Mouse (Mus musculus) heart, embryonic 11.5 days (tissue): ENCODE measurements at regions not wholly inside any gene's neighbourhood (a gene's known extent, or its start where the extent isn't known, plus 50 kb on each side); places are given as distances from the start of the nearest gene placed in this dataset.

ENCODE experiments used
- ATAC-seq: fragments of 200-750 bp; cut with Nextera tagmentation; replicated peaks from 2 replicates; pipeline ENCODE4 v1.8.0; 2017; ENCODE audit warnings: moderate library complexity; ENCODE audit not compliant: insufficient number of reproducible peaks, low FRiP score, low TSS enrichment
- H3K27ac ChIP-seq: fragments of 300-500 bp; sonication (generic); 2 replicates; pipeline ENCODE4 v1.5.1; 2014; ENCODE audit warnings: mild to moderate bottlenecking, low read depth, low read length
- H3K27me3 ChIP-seq: fragments of 300-500 bp; sonication (generic); 2 replicates; pipeline ENCODE4 v1.6.1; 2014; ENCODE audit warnings: mild to moderate bottlenecking, low read length, mixed read lengths; ENCODE audit not compliant: control insufficient read depth, insufficient read depth
- H3K36me3 ChIP-seq: fragments of 300-500 bp; sonication (generic); 2 replicates; pipeline ENCODE4 v1.6.1; 2014; ENCODE audit warnings: mild to moderate bottlenecking, low read length, moderate library complexity, mixed read lengths; ENCODE audit not compliant: control insufficient read depth, insufficient read depth
- H3K4me1 ChIP-seq: fragments of 300-500 bp; sonication (generic); 2 replicates; pipeline ENCODE4 v1.6.1; 2014; ENCODE audit warnings: low read length; ENCODE audit not compliant: control insufficient read depth, insufficient read depth
- H3K4me2 ChIP-seq: fragments of 300-500 bp; sonication (generic); 2 replicates; pipeline ENCODE4 v1.6.1; 2014; ENCODE audit warnings: mild to moderate bottlenecking, moderate library complexity
- H3K4me3 ChIP-seq: fragments of 300-500 bp; sonication (generic); 2 replicates; pipeline ENCODE4 v1.5.1; 2014; ENCODE audit warnings: low read depth, low read length
- H3K9ac ChIP-seq: fragments of 300-500 bp; sonication (generic); 2 replicates; pipeline ENCODE4 v1.6.1; 2014; ENCODE audit warnings: mild to moderate bottlenecking, low read depth, low read length, moderate library complexity
- H3K9me3 ChIP-seq: fragments of 300-500 bp; sonication (generic); replicated peaks from 2 replicates; pipeline ENCODE4 v1.6.1; 2016; ENCODE audit warnings: low read length; ENCODE audit not compliant: control insufficient read depth
- WGBS: fragments of 180-500 bp; shearing (Covaris S2); extraction: QIAGEN DNeasy Blood & Tissue Kit; methylation state at CpG from one replicate; pipeline ENCODE4 v1.1.7; 2014; ENCODE audit not compliant: insufficient replicate concordance; 5-methylcytosine and 5-hydroxymethylcytosine counted together

GRCm38 (mm10) chr11:65638211-65638610 lies 149.9 kb downstream of the Map2k4 start:
- peaks cover 14% of the 10 kb centered on the region for H3K4me1 ChIP-seq
- no peak overlapping the region for H3K4me3 ChIP-seq
- no peak overlapping the region for H3K9ac ChIP-seq
- H3K27ac ChIP-seq, result no peak overlapping the region
- no peaks in the 10 kb centered on the region for H3K9me3 ChIP-seq
- WGBS, result 83% methylated on average over 2 of the region's 2 CpGs
- H3K36me3 ChIP-seq, result no peaks in the 10 kb centered on the region
- no peak overlapping the region for H3K4me2 ChIP-seq
- H3K27me3 ChIP-seq, result no peaks in the 10 kb centered on the region
- ATAC-seq, result no peak

- Histone ChIP-seq H3K27me3 (no peaks in the 10 kb centered on the region), H3K4me1 (peaks cover 14% of the 10 kb centered on the region), H3K9me3 (no peaks in the 10 kb centered on the region), H3K27ac (no peak overlapping the region), H3K4me3 (no peak overlapping the region), H3K36me3 (no peaks in the 10 kb centered on the region), H3K4me2 (no peak overlapping the region), H3K9ac (no peak overlapping the region)
- ATAC-seq, result no peak
- 71% methylated on average over 3 of the region's 3 CpGs for WGBS
Observed at GRCm38 (mm10) chr11:65637206-65637605, 150.9 kb downstream of the Map2k4 start.

DNA sequence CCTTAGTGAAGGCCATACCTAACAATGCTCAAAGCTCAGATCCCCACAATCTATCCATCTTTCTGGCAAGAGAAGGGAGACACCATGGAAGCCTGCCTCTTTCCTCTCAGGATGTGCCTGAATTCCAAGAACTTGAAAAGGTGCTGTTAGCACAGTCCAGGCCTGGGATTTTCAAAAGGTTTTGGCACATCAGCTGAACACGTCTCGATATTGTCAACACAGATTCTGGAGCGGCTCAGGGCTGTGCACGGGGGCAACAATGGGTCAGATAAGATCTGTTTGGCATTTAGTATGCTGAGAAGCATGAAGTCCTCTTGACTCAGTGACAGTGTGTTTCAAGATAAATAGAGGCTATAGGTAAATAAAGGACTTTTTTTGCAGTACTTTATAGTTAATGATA lies 152.8 kb downstream of the Map2k4 start:
- Histone ChIP-seq H3K9me3 (no peaks in the 10 kb centered on the region), H3K27ac (peak overlapping the region; percentile 50; the same call in 1 of the 2 replicates), H3K36me3 (no peaks in the 10 kb centered on the region), H3K4me3 (no peak overlapping the region), H3K27me3 (no peaks in the 10 kb centered on the region), H3K4me1 (peaks cover 11% of the 10 kb centered on the region), H3K9ac (no peak overlapping the region), H3K4me2 (no peak overlapping the region)
- 17% methylated on average over 4 of the region's 4 CpGs for WGBS
- ATAC-seq, result no peak

DNA sequence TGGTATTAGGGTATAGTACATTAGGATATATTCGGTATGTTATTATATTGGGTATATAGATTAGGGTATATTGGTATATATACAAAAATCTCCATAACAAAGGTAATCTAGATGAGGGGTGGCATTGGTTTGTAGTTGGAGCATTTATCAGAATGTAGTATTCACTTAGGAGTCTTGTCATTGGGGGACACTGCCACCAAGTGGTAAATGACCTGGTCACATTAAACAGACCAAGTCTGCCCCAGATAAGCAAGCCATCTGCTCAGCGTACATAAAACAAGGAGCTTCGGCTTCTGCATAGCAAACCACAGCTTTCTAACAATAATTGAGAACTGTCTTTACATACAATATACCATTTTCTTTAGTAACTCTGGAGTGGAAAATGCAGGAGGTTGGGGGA lies 156.9 kb downstream of the Map2k4 start:
- no peaks in the 10 kb centered on the region for H3K27me3 ChIP-seq
- H3K9me3 ChIP-seq, result no peaks in the 10 kb centered on the region
- no peak overlapping the region for H3K4me2 ChIP-seq
- H3K36me3 ChIP-seq, result no peaks in the 10 kb centered on the region
- H3K27ac ChIP-seq, result no peak overlapping the region
- no peak overlapping the region for H3K4me3 ChIP-seq
- 44% methylated on average over 3 of the region's 3 CpGs for WGBS
- H3K9ac ChIP-seq, result no peak overlapping the region
- H3K4me1 ChIP-seq, result peaks cover 9% of the 10 kb centered on the region
- ATAC-seq, result no peak

- Histone ChIP-seq H3K9ac (no peak overlapping the region), H3K27me3 (no peaks in the 10 kb centered on the region), H3K27ac (no peak overlapping the region), H3K4me3 (no peak overlapping the region), H3K9me3 (no peaks in the 10 kb centered on the region), H3K4me1 (peaks cover 5% of the 10 kb centered on the region), H3K4me2 (no peak overlapping the region), H3K36me3 (no peaks in the 10 kb centered on the region)
- 90% methylated on average over 1 of the region's 1 CpGs for WGBS
- ATAC-seq, result no peak
Observed at GRCm38 (mm10) chr11:65630436-65630835, 157.7 kb downstream of the Map2k4 start.

DNA sequence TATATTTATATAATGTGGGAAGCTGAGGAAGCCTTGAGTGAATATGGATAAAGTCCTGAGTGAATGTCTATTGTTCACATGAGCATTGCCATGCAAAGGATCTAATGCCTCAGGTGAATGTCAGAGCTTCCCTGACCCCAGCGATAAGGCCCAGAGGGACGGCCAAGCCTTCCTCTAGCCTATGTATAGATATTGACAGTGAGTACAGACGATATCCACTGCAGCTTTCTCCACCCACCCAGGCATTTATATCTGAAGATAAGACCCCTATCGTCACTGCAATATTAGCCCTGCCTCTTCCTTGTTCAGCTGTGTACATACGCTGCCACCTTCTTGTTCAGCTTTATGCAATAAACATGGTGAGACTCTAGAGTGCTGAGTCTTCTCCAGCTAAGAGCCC lies 158.8 kb downstream of the Map2k4 start:
- 69% methylated on average over 5 of the region's 5 CpGs for WGBS
- H3K36me3 ChIP-seq, result no peaks in the 10 kb centered on the region
- no peaks in the 10 kb centered on the region for H3K4me1 ChIP-seq
- no peak overlapping the region for H3K9ac ChIP-seq
- no peak overlapping the region for H3K4me3 ChIP-seq
- no peak for ATAC-seq
- H3K27ac ChIP-seq, result no peak overlapping the region
- no peaks in the 10 kb centered on the region for H3K27me3 ChIP-seq
- H3K4me2 ChIP-seq, result no peak overlapping the region
- H3K9me3 ChIP-seq, result no peaks in the 10 kb centered on the region

GRCm38 (mm10) chr11:65618976-65619375 lies 169.1 kb downstream of the Map2k4 start:
- no peak overlapping the region for H3K9ac ChIP-seq
- no peak overlapping the region for H3K4me3 ChIP-seq
- no peak for ATAC-seq
- H3K9me3 ChIP-seq, result no peaks in the 10 kb centered on the region
- H3K36me3 ChIP-seq, result no peaks in the 10 kb centered on the region
- no peak overlapping the region for H3K27ac ChIP-seq
- 84% methylated on average over 4 of the region's 4 CpGs for WGBS
- no peaks in the 10 kb centered on the region for H3K27me3 ChIP-seq
- no peaks in the 10 kb centered on the region for H3K4me1 ChIP-seq
- H3K4me2 ChIP-seq, result no peak overlapping the region

DNA sequence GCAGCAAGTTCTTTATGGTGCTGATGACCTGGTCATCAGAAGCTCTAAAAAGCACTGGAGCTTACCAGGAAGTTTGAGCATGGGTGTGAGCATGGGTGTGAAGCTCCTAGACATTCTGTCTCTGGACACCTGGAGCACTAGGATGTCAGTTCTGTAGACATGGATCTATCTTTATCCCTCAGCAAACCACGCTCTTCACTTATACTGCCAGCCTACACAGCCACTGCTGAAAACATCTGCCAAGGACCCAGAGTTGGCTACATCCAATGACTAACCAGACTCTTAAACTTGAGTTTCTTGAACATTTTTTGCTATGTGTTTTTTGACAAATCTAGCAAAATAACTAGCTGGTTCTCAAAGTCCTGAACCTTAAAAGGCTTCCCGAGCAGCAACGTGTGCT lies 177.6 kb downstream of the Map2k4 start:
- Histone ChIP-seq H3K4me1 (no peaks in the 10 kb centered on the region), H3K9ac (no peak overlapping the region), H3K4me2 (no peak overlapping the region), H3K27ac (no peak overlapping the region), H3K4me3 (no peak overlapping the region), H3K36me3 (no peaks in the 10 kb centered on the region), H3K9me3 (no peaks in the 10 kb centered on the region), H3K27me3 (no peaks in the 10 kb centered on the region)
- no peak for ATAC-seq
- 83% methylated on average over 3 of the region's 3 CpGs for WGBS

DNA sequence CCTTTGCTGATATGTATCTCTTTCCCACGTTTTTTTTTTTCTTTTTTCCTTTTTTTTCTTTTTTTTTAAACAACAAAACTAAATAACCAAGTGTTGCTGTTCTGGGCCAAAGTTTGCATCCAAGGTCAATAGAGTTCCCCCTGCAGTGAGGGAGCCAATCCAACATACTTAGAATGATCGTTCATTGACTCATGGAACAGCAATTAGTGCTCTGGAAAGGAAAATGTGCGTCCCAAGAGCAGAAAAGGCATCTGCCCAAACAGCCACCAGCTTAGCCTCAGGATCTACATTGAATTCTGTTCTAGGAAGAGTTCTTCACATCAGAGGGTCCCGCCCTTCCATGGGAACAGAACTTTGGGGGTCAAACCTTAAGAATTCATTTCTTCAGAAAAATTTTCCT lies 179.0 kb downstream of the Map2k4 start:
- Histone ChIP-seq H3K27ac (no peak overlapping the region), H3K4me2 (no peak overlapping the region), H3K9me3 (no peaks in the 10 kb centered on the region), H3K27me3 (no peaks in the 10 kb centered on the region), H3K36me3 (no peaks in the 10 kb centered on the region), H3K4me1 (no peaks in the 10 kb centered on the region), H3K9ac (no peak overlapping the region), H3K4me3 (no peak overlapping the region)
- no peak for ATAC-seq
- 70% methylated on average over 4 of the region's 4 CpGs for WGBS
